Mouse (Mus musculus) neural tube, embryonic 12.5 days (tissue): ENCODE measurements around the gene Mettl24. TPM values are rescaled to one million over a fixed set of nuclear protein-coding genes. Genes with fewer than 3 reads are reported as not detected.
A peak's percentile ranks its signal among the peaks of the same experiment; 100 is the strongest.

ENCODE experiments used
- ATAC-seq: fragments of 200-750 bp; cut with Nextera tagmentation; 2 replicates; pipeline ENCODE4 v1.8.0; 2017; ENCODE audit warnings: low read depth, mild to moderate bottlenecking, moderate TSS enrichment, moderate library complexity; ENCODE audit not compliant: low FRiP score
- H3K27ac ChIP-seq: fragments of 300-500 bp; sonication (generic); 2 replicates; pipeline ENCODE4 v1.5.1; 2016
- H3K27me3 ChIP-seq: fragments of 300-500 bp; sonication (generic); replicated peaks from 2 replicates; pipeline ENCODE4 v1.6.1; 2016; ENCODE audit warnings: mild to moderate bottlenecking
- H3K36me3 ChIP-seq: fragments of 300-500 bp; sonication (generic); 2 replicates; pipeline ENCODE4 v1.6.1; 2016; ENCODE audit warnings: mild to moderate bottlenecking
- H3K4me1 ChIP-seq: fragments of 300-500 bp; sonication (generic); 2 replicates; pipeline ENCODE4 v1.6.1; 2016
- H3K4me2 ChIP-seq: fragments of 300-500 bp; sonication (generic); replicated peaks from 2 replicates; pipeline ENCODE4 v1.6.1; 2016; ENCODE audit warnings: mild to moderate bottlenecking
- H3K4me3 ChIP-seq: fragments of 300-500 bp; sonication (generic); 2 replicates; pipeline ENCODE4 v1.5.1; 2016
- H3K9ac ChIP-seq: fragments of 300-500 bp; sonication (generic); 2 replicates; pipeline ENCODE4 v1.6.1; 2016; ENCODE audit warnings: mild to moderate bottlenecking
- H3K9me3 ChIP-seq: fragments of 300-500 bp; sonication (generic); 2 replicates; pipeline ENCODE4 v1.6.1; 2016; ENCODE audit warnings: mild to moderate bottlenecking
- WGBS: fragments of 180-500 bp; shearing (Covaris S2); methylation state at CpG from one replicate; pipeline ENCODE4 v1.1.7; 2016; 5-methylcytosine and 5-hydroxymethylcytosine counted together
- polyA plus RNA-seq: library from polyadenylated mRNA; unstranded; fragments of >200 nt; fragmentation: Nextera tagmentation; extraction: Ambion mirVana; gene quantifications from 2 replicates; pipeline ENCODE4 v1.2.1, GENCODE M21; 2016

The Mettl24 gene
- polyA plus RNA-seq, result 0.98 and 1.1 TPM in 2 replicates

DNA sequence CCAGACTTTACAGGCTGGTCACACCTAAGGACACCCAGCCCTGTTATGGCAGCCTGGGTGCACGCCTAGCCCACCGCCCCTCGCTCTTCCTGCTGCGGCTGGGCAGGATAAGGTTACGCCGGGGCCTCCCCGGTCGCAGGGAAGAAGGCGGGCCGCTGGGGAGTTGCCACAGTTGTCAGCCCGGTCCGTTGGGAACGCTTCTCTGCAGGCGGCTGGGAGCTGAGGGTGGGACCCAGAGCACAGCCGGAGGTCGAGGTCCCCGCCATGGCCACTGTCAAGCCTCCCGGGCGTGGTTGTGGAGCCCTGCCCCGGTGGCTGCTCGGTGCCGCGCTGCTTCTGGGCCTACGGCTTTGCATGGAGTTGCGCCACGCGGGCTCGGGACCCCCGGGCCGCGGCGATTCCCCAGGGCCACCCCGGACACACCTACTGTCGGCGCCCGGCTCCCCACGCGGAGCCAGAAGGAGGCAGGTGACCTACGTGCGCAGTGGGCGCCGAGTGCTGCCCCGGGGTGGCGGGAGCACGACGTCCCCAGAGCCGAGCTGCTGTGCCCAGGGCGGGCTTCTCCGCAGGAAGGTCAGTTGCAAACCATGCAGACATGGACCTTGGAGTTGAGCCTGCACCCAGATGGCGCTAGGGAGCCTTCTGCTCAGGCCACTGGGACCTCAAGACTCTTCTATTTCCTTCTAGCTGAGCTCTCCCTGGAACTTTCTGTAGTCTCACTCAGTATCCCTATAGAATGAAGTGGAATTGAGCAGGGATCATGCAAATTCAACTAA, at the start of gene Mettl24:
Gene Mettl24, plus strand, starts transcription at position 191 of the 776 bp plus-strand sequence.
- H3K4me1 ChIP-seq, result peaks cover 7% of the 10 kb centered on the region
- peak within 1 kb of the TSS; percentile 99 for H3K4me2 ChIP-seq
- H3K36me3 ChIP-seq, result no peaks in the 10 kb centered on the region
- under 1% methylated on average over 50 of the region's 50 CpGs for WGBS
- no peaks in the 10 kb centered on the region for H3K9me3 ChIP-seq
- H3K27me3 ChIP-seq, result no peaks in the 10 kb centered on the region
- peak within 1 kb of the TSS; percentile 67 for H3K9ac ChIP-seq
- no peak within 1 kb of the TSS for H3K27ac ChIP-seq
- peak within 1 kb of the TSS; percentile 51 for H3K4me3 ChIP-seq
- ATAC-seq, result peak; percentile 79

GRCm38 (mm10) chr10:40637331-40637730, 45.8 kb upstream of the Mettl24 start:
- Histone ChIP-seq H3K36me3 (no peaks in the 10 kb centered on the region), H3K9me3 (no peaks in the 10 kb centered on the region), H3K4me1 (peaks cover 16% of the 10 kb centered on the region), H3K4me3 (no peak overlapping the region), H3K27me3 (no peaks in the 10 kb centered on the region), H3K9ac (no peak overlapping the region), H3K4me2 (no peak overlapping the region), H3K27ac (no peak overlapping the region)
- WGBS, result 31% methylated on average over 10 of the region's 10 CpGs
- no peak for ATAC-seq

DNA sequence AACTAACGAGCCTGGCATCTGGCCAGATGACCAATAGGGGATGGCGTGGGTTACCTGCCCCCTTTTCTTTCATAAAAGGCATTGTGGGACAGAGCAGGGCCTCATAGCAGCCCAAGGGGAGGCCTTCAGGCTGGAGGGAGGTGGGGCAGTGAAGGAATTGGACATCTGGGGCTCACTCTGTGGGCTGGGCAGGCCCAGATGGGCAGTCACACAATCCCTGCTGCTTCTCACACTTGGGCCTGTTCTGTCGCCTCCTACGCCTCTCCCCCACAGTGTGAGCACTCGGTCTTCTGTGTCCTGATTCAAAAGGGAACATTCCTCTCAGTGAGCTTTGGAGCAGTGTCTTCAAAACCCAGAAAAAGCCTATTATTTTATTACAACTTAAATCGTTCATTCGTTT, 44.8 kb upstream of the Mettl24 start:
- Histone ChIP-seq H3K4me1 (peaks cover 16% of the 10 kb centered on the region), H3K27ac (no peak overlapping the region), H3K9me3 (no peaks in the 10 kb centered on the region), H3K4me2 (no peak overlapping the region), H3K36me3 (no peaks in the 10 kb centered on the region), H3K27me3 (no peaks in the 10 kb centered on the region), H3K9ac (no peak overlapping the region), H3K4me3 (no peak overlapping the region)
- ATAC-seq, result no peak
- WGBS, result 42% methylated on average over 7 of the region's 7 CpGs

GRCm38 (mm10) chr10:40638823-40639819, 44.0 kb upstream of the Mettl24 start:
- no peak overlapping the region for H3K4me2 ChIP-seq
- peaks cover 16% of the 10 kb centered on the region for H3K4me1 ChIP-seq
- H3K9ac ChIP-seq, result 0 out of 2 replicates have a peak overlapping the region, but pooled peaks have one; percentile 5
- no peak overlapping the region for H3K27ac ChIP-seq
- 53% methylated on average over 26 of the region's 26 CpGs for WGBS
- no peaks in the 10 kb centered on the region for H3K9me3 ChIP-seq
- no peaks in the 10 kb centered on the region for H3K36me3 ChIP-seq
- H3K4me3 ChIP-seq, result no peak overlapping the region
- H3K27me3 ChIP-seq, result no peaks in the 10 kb centered on the region
- ATAC-seq, result peak; percentile 78

- ATAC-seq, result no peak
- H3K4me3 ChIP-seq, result no peak overlapping the region
- H3K4me1 ChIP-seq, result peaks cover 16% of the 10 kb centered on the region
- 89% methylated on average over 4 of the region's 4 CpGs for WGBS
- H3K9me3 ChIP-seq, result no peaks in the 10 kb centered on the region
- no peaks in the 10 kb centered on the region for H3K36me3 ChIP-seq
- no peak overlapping the region for H3K4me2 ChIP-seq
- no peak overlapping the region for H3K9ac ChIP-seq
- no peak overlapping the region for H3K27ac ChIP-seq
- H3K27me3 ChIP-seq, result no peaks in the 10 kb centered on the region
Observed at GRCm38 (mm10) chr10:40640406-40640805, 42.7 kb upstream of the Mettl24 start.

GRCm38 (mm10) chr10:40641901-40642300, 41.2 kb upstream of the Mettl24 start:
- Histone ChIP-seq H3K9ac (no peak overlapping the region), H3K4me1 (peaks cover 16% of the 10 kb centered on the region), H3K4me3 (no peak overlapping the region), H3K27me3 (no peaks in the 10 kb centered on the region), H3K36me3 (no peaks in the 10 kb centered on the region), H3K4me2 (no peak overlapping the region), H3K27ac (no peak overlapping the region), H3K9me3 (0 out of 2 replicates have a peak, but pooled peaks cover 6% of the 10 kb centered on the region)
- ATAC-seq, result no peak
- WGBS, result 90% methylated on average over 7 of the region's 7 CpGs

- H3K27me3 ChIP-seq, result no peaks in the 10 kb centered on the region
Observed at GRCm38 (mm10) chr10:40643126-40643525, 40.0 kb upstream of the Mettl24 start.

DNA sequence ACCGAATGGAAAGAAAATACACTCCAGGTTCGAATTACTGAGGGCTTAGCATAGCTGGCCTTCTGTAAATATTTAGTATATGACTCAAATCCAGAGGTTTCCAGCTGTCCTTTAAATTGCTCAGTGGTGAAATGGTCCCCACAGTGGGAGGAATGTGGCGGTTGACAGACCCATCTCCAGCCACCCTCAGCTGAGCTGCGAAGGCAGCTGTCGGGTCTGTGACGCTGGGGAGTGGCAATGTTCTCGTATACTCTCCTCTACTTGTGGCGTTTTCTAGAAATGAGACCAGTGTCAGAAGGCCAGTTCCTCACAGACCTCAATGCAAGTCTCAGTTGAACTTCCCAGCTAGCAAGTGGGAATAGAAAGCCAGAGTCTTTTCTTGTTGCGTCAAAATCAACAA, 38.6 kb upstream of the Mettl24 start:
- H3K4me2 ChIP-seq, result no peak overlapping the region
- no peaks in the 10 kb centered on the region for H3K27me3 ChIP-seq
- 82% methylated on average over 9 of the region's 9 CpGs for WGBS
- no peak for ATAC-seq
- H3K9me3 ChIP-seq, result 0 out of 2 replicates have a peak, but pooled peaks cover 9% of the 10 kb centered on the region
- H3K4me3 ChIP-seq, result no peak overlapping the region
- no peak overlapping the region for H3K9ac ChIP-seq
- H3K27ac ChIP-seq, result no peak overlapping the region
- peaks cover 2% of the 10 kb centered on the region for H3K4me1 ChIP-seq
- no peaks in the 10 kb centered on the region for H3K36me3 ChIP-seq

More at GRCm38 (mm10) chr10:40643126-40643525, 40.0 kb upstream of the Mettl24 start:
- ATAC-seq, result no peak
- H3K36me3 ChIP-seq, result no peaks in the 10 kb centered on the region
- H3K4me3 ChIP-seq, result no peak overlapping the region
- H3K4me1 ChIP-seq, result peaks cover 15% of the 10 kb centered on the region
- no peak overlapping the region for H3K9ac ChIP-seq
- 0 out of 2 replicates have a peak, but pooled peaks cover 9% of the 10 kb centered on the region for H3K9me3 ChIP-seq
- H3K27ac ChIP-seq, result no peak overlapping the region
- WGBS, result 89% methylated on average over 5 of the region's 5 CpGs
- H3K4me2 ChIP-seq, result no peak overlapping the region

- H3K27ac ChIP-seq, result no peak overlapping the region
- 90% methylated on average over 1 of the region's 1 CpGs for WGBS
Observed at GRCm38 (mm10) chr10:40645346-40645745, 37.7 kb upstream of the Mettl24 start.

GRCm38 (mm10) chr10:40648776-40649175, 34.3 kb upstream of the Mettl24 start:
- Histone ChIP-seq H3K4me1 (no peaks in the 10 kb centered on the region; the same call in 1 of the 2 replicates), H3K4me2 (no peak overlapping the region), H3K9me3 (0 out of 2 replicates have a peak, but pooled peaks cover 9% of the 10 kb centered on the region), H3K27ac (no peak overlapping the region), H3K4me3 (no peak overlapping the region), H3K27me3 (no peaks in the 10 kb centered on the region), H3K9ac (no peak overlapping the region), H3K36me3 (no peaks in the 10 kb centered on the region)
- no peak for ATAC-seq
- WGBS, result 91% methylated on average over 12 of the region's 12 CpGs

More at GRCm38 (mm10) chr10:40645346-40645745, 37.7 kb upstream of the Mettl24 start:
- Histone ChIP-seq H3K4me3 (no peak overlapping the region), H3K27me3 (no peaks in the 10 kb centered on the region), H3K36me3 (no peaks in the 10 kb centered on the region), H3K4me2 (no peak overlapping the region), H3K4me1 (no peaks in the 10 kb centered on the region), H3K9ac (no peak overlapping the region), H3K9me3 (0 out of 2 replicates have a peak, but pooled peaks cover 9% of the 10 kb centered on the region)
- ATAC-seq, result no peak

GRCm38 (mm10) chr10:40649634-40650033, 33.4 kb upstream of the Mettl24 start:
- ATAC-seq, result no peak
- H3K36me3 ChIP-seq, result no peaks in the 10 kb centered on the region
- H3K9ac ChIP-seq, result no peak overlapping the region
- 36% methylated on average over 4 of the region's 4 CpGs for WGBS
- no peak overlapping the region for H3K27ac ChIP-seq
- H3K4me3 ChIP-seq, result no peak overlapping the region
- H3K27me3 ChIP-seq, result no peaks in the 10 kb centered on the region
- 0 out of 2 replicates have a peak, but pooled peaks cover 9% of the 10 kb centered on the region for H3K9me3 ChIP-seq
- H3K4me1 ChIP-seq, result no peaks in the 10 kb centered on the region; the same call in 1 of the 2 replicates
- H3K4me2 ChIP-seq, result no peak overlapping the region

- Histone ChIP-seq H3K4me2 (no peak overlapping the region), H3K4me1 (no peaks in the 10 kb centered on the region; the same call in 1 of the 2 replicates), H3K4me3 (no peak overlapping the region), H3K9me3 (0 out of 2 replicates have a peak, but pooled peaks cover 3% of the 10 kb centered on the region), H3K36me3 (no peaks in the 10 kb centered on the region), H3K9ac (no peak overlapping the region), H3K27ac (no peak overlapping the region), H3K27me3 (no peaks in the 10 kb centered on the region)
- no peak for ATAC-seq
- 84% methylated on average over 2 of the region's 2 CpGs for WGBS
Observed at GRCm38 (mm10) chr10:40651676-40652075, 31.4 kb upstream of the Mettl24 start.
